Mouse (Mus musculus) lung, postnatal 14 days (tissue): ENCODE data around the gene Ppfia2.

Experiments used
- DNase-seq: peaks from one replicate; pipeline ENCODE4 v3.0.0; 2021

Ppfia2 gene

GRCm38 (mm10) chr10:106681395-106681794, 211.3 kb downstream of the Ppfia2 start:
- no peak for DNase-seq

GRCm38 (mm10) chr10:106685519-106685918, 215.4 kb downstream of the Ppfia2 start:
- no peak for DNase-seq

- no peak for DNase-seq
Observed at GRCm38 (mm10) chr10:106719936-106720335, 249.8 kb downstream of the Ppfia2 start.

GRCm38 (mm10) chr10:106732265-106732664, 262.1 kb downstream of the Ppfia2 start:
- DNase-seq: no peak

- no peak for DNase-seq
Observed at GRCm38 (mm10) chr10:106736230-106737063, 266.3 kb downstream of the Ppfia2 start.

- no peak for DNase-seq
Observed at GRCm38 (mm10) chr10:106738190-106738589, 268.1 kb downstream of the Ppfia2 start.

- no peak for DNase-seq
Observed at GRCm38 (mm10) chr10:106744966-106745365, 274.8 kb downstream of the Ppfia2 start.

- DNase-seq: no peak
Observed at GRCm38 (mm10) chr10:106761061-106761460, 290.9 kb downstream of the Ppfia2 start.

- DNase-seq: no peak
Observed at GRCm38 (mm10) chr10:106763785-106764184, 293.6 kb downstream of the Ppfia2 start.

- DNase-seq: no peak
Observed at GRCm38 (mm10) chr10:106775571-106775970, 305.4 kb downstream of the Ppfia2 start.

GRCm38 (mm10) chr10:106815447-106815846, 345.3 kb downstream of the Ppfia2 start:
- DNase-seq: no peak

GRCm38 (mm10) chr10:106818381-106818780, 348.2 kb downstream of the Ppfia2 start:
- no peak for DNase-seq

- DNase-seq: no peak
Observed at GRCm38 (mm10) chr10:106824215-106824614, 354.1 kb downstream of the Ppfia2 start.

GRCm38 (mm10) chr10:106838476-106838875, 368.3 kb downstream of the Ppfia2 start:
- no peak for DNase-seq

- DNase-seq: no peak
Observed at GRCm38 (mm10) chr10:106858106-106858505, 388.0 kb downstream of the Ppfia2 start.

- DNase-seq: no peak
Observed at GRCm38 (mm10) chr10:106870233-106870632, 400.1 kb downstream of the Ppfia2 start.

- DNase-seq: no peak
Observed at GRCm38 (mm10) chr10:106871847-106872246, 401.7 kb downstream of the Ppfia2 start.

GRCm38 (mm10) chr10:106872714-106873113, 402.6 kb downstream of the Ppfia2 start:
- no peak for DNase-seq

GRCm38 (mm10) chr10:106881330-106881729, 411.2 kb downstream of the Ppfia2 start:
- DNase-seq: no peak

- DNase-seq: no peak
Observed at GRCm38 (mm10) chr10:106896351-106896750, 426.2 kb downstream of the Ppfia2 start.

- no peak for DNase-seq
Observed at GRCm38 (mm10) chr10:106910108-106910507, 440.0 kb downstream of the Ppfia2 start.

GRCm38 (mm10) chr10:106913032-106913431, 442.9 kb downstream of the Ppfia2 start:
- no peak for DNase-seq

GRCm38 (mm10) chr10:106914275-106914674, 444.1 kb downstream of the Ppfia2 start:
- no peak for DNase-seq

GRCm38 (mm10) chr10:106914822-106915221, 444.7 kb downstream of the Ppfia2 start:
- no peak for DNase-seq

GRCm38 (mm10) chr10:106924334-106924733, 454.2 kb downstream of the Ppfia2 start:
- no peak for DNase-seq
